Mouse (Mus musculus): ENCODE measurements around the gene Ch25h. TPM values are rescaled to one million over a fixed set of nuclear protein-coding genes. Genes with fewer than 3 reads are reported as not detected.

The Ch25h gene
- total RNA-seq (2015; ENCODE audit: low replicate concordance) = not detected in 2 replicates
- not detected in 2 replicates for total RNA-seq (2017; ENCODE audit: low replicate concordance)

- ATAC-seq (replicated peaks; ENCODE audit: low FRiP score, poor library complexity, severe bottlenecking) = no peak
Observed at GRCm38 (mm10) chr19:34474991-34475971, at the start of gene Ch25h. Gene Ch25h, minus strand, starts transcription at chr19:34475164.

- ATAC-seq (replicated peaks; ENCODE audit: low FRiP score, poor library complexity, severe bottlenecking) = no peak
Observed at GRCm38 (mm10) chr19:34524646-34525045, 49.7 kb upstream of the Ch25h start.

GRCm38 (mm10) chr19:34523106-34523725 is 48.3 kb upstream of the Ch25h start:
- ATAC-seq (replicated peaks; ENCODE audit: low FRiP score, poor library complexity, severe bottlenecking) = no peak

- ATAC-seq (replicated peaks; ENCODE audit: low FRiP score, poor library complexity, severe bottlenecking) = no peak
Observed at GRCm38 (mm10) chr19:34521978-34522377, 47.0 kb upstream of the Ch25h start.

GRCm38 (mm10) chr19:34521361-34521760 is 46.4 kb upstream of the Ch25h start:
- no peak for ATAC-seq (replicated peaks; ENCODE audit: low FRiP score, poor library complexity, severe bottlenecking)

GRCm38 (mm10) chr19:34520051-34520450 is 45.1 kb upstream of the Ch25h start:
- no peak for ATAC-seq (replicated peaks; ENCODE audit: low FRiP score, poor library complexity, severe bottlenecking)

- ATAC-seq (replicated peaks; ENCODE audit: low FRiP score, poor library complexity, severe bottlenecking) = no peak
Observed at GRCm38 (mm10) chr19:34519646-34520045, 44.7 kb upstream of the Ch25h start.

GRCm38 (mm10) chr19:34518786-34519185 is 43.8 kb upstream of the Ch25h start:
- ATAC-seq (replicated peaks; ENCODE audit: low FRiP score, poor library complexity, severe bottlenecking) = no peak

- ATAC-seq (replicated peaks; ENCODE audit: low FRiP score, poor library complexity, severe bottlenecking) = no peak
Observed at GRCm38 (mm10) chr19:34517812-34518594, 43.0 kb upstream of the Ch25h start.

- no peak for ATAC-seq (replicated peaks; ENCODE audit: low FRiP score, poor library complexity, severe bottlenecking)
Observed at GRCm38 (mm10) chr19:34517197-34517596, 42.2 kb upstream of the Ch25h start.

- ATAC-seq (replicated peaks; ENCODE audit: low FRiP score, poor library complexity, severe bottlenecking) = no peak
Observed at GRCm38 (mm10) chr19:34516346-34516745, 41.4 kb upstream of the Ch25h start.

- no peak for ATAC-seq (replicated peaks; ENCODE audit: low FRiP score, poor library complexity, severe bottlenecking)
Observed at GRCm38 (mm10) chr19:34515681-34516080, 40.7 kb upstream of the Ch25h start.

GRCm38 (mm10) chr19:34511528-34511927 is 36.6 kb upstream of the Ch25h start:
- no peak for ATAC-seq (replicated peaks; ENCODE audit: low FRiP score, poor library complexity, severe bottlenecking)

GRCm38 (mm10) chr19:34510717-34511116 is 35.8 kb upstream of the Ch25h start:
- ATAC-seq (replicated peaks; ENCODE audit: low FRiP score, poor library complexity, severe bottlenecking) = no peak

GRCm38 (mm10) chr19:34505161-34505721 is 30.3 kb upstream of the Ch25h start:
- ATAC-seq (replicated peaks; ENCODE audit: low FRiP score, poor library complexity, severe bottlenecking) = no peak

- peak; percentile 89 for ATAC-seq (replicated peaks; ENCODE audit: low FRiP score, poor library complexity, severe bottlenecking)
Observed at GRCm38 (mm10) chr19:34500763-34501162, 25.8 kb upstream of the Ch25h start.

- no peak for ATAC-seq (replicated peaks; ENCODE audit: low FRiP score, poor library complexity, severe bottlenecking)
Observed at GRCm38 (mm10) chr19:34496353-34496752, 21.4 kb upstream of the Ch25h start.

GRCm38 (mm10) chr19:34493859-34494258 is 18.9 kb upstream of the Ch25h start:
- no peak for ATAC-seq (replicated peaks; ENCODE audit: low FRiP score, poor library complexity, severe bottlenecking)

GRCm38 (mm10) chr19:34483547-34483946 is 8.6 kb upstream of the Ch25h start:
- ATAC-seq (replicated peaks; ENCODE audit: low FRiP score, poor library complexity, severe bottlenecking) = no peak
